Mouse (Mus musculus): ENCODE measurements around the gene Ccsap. TPM values are rescaled to one million over a fixed set of nuclear protein-coding genes. Genes with fewer than 3 reads are reported as not detected.

Ccsap gene
- polyA plus RNA-seq, 1 experiment from 2014 or later = 7.1 TPM

DNA sequence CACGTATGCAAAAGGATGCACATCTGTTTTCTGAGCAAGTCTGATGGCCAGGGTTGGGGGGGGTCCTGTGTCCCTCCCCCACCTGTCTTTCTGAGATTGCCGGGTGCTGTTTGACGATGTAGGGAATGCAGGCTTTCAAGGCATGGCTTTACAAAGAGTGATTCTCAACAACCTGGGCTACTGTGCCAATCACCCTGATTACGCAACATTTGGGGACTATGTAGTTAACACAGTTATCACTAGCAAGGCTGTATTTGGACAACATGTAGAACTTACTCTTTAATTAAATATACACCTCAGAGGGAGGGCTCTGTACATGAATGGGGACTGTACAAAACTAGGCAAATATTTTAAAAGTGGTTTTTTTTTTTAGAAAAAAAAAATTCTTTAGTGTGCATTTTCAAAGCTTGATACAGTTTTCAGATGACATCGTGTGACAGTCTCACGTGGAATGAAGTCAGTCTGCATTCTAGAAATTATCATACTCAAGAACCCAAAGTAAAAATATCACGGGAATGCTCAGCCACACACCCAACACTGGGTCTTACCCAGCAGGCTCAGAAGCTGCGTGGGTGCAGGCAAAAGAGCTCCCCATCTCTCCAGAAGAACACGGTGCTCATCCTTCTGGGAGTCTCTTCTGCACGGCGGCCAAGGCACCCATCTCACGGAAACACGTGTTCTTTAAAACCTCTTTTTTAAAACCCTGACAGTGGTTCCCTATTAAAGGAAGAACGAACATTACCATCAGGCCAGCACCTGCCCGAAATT, 19.2 kb downstream of the Ccsap start:
- WGBS = 95% methylated on average over 15 of the region's 15 CpGs

DNA sequence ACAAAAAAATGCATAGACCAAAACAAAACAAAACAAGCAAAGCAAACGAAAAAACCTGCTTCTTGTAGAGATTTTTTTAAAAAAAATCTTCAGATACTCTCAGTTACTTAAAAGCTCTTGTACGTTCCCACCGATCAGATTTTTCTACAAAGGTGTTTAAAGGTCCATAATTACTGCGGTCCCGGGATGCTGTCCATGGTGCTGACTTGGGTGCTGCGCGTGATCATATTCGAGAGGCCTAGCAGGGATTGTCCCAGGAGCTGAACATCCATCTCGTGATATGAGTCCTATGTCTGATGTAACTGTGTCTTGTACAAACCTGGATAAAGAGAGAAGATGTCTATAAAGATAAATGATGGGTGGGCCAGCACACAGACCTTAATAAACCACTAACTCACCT, 21.5 kb downstream of the Ccsap start:
- peak; percentile 40 for DNase-seq (ENCODE audit: low spot score)
- no peak for ATAC-seq (ENCODE audit: low FRiP score)
- no peaks in the 10 kb centered on the region for H3K4me1 ChIP-seq (replicated peaks; ENCODE audit: control insufficient read depth, insufficient read depth, low read length)
- WGBS = 83% methylated on average over 9 of the region's 9 CpGs
- H3K9me3 ChIP-seq (ENCODE audit: control insufficient read depth, low read length) = no peaks in the 10 kb centered on the region
- no peak overlapping the region for H3K4me2 ChIP-seq (replicated peaks; ENCODE audit: low read depth, low read length)
- H3K4me3 ChIP-seq (ENCODE audit: low read depth, low read length) = no peak overlapping the region
- no peak overlapping the region for H3K27ac ChIP-seq (ENCODE audit: low read depth, low read length)
- 0 out of 2 replicates have a peak, but pooled peaks cover 4% of the 10 kb centered on the region for H3K36me3 ChIP-seq (ENCODE audit: control insufficient read depth, insufficient read depth, low read length)
- no peak overlapping the region for H3K9ac ChIP-seq (ENCODE audit: low read depth, low read length)
- no peaks in the 10 kb centered on the region for H3K27me3 ChIP-seq (ENCODE audit: control insufficient read depth, insufficient read depth, low read length)

More for the DNA sequence above, 19.2 kb downstream of the Ccsap start:
- Histone ChIP-seq H3K4me3 (ENCODE audit: low read depth, low read length) (no peak overlapping the region), H3K36me3 (ENCODE audit: control insufficient read depth, insufficient read depth, low read length) (no peaks in the 10 kb centered on the region), H3K27me3 (ENCODE audit: control insufficient read depth, insufficient read depth, low read length) (no peaks in the 10 kb centered on the region), H3K9ac (ENCODE audit: low read depth, low read length) (no peak overlapping the region), H3K4me1 (replicated peaks; ENCODE audit: control insufficient read depth, insufficient read depth, low read length) (no peaks in the 10 kb centered on the region), H3K27ac (ENCODE audit: low read depth, low read length) (no peak overlapping the region), H3K9me3 (ENCODE audit: control insufficient read depth, low read length) (no peaks in the 10 kb centered on the region), H3K4me2 (replicated peaks; ENCODE audit: low read depth, low read length) (no peak overlapping the region)
- no peak for ATAC-seq (ENCODE audit: low FRiP score)
- DNase-seq (ENCODE audit: low spot score) = no peak

- no peak overlapping the region for H3K4me3 ChIP-seq (ENCODE audit: low read depth, low read length)
- no peak overlapping the region for H3K27ac ChIP-seq (ENCODE audit: low read depth, low read length)
- H3K36me3 ChIP-seq (ENCODE audit: control insufficient read depth, insufficient read depth, low read length) = peaks cover 8% of the 10 kb centered on the region; the same call in 1 of the 2 replicates
- H3K27me3 ChIP-seq (ENCODE audit: control insufficient read depth, insufficient read depth, low read length) = no peaks in the 10 kb centered on the region
- H3K4me1 ChIP-seq (replicated peaks; ENCODE audit: control insufficient read depth, insufficient read depth, low read length) = no peaks in the 10 kb centered on the region
- no peaks in the 10 kb centered on the region for H3K9me3 ChIP-seq (ENCODE audit: control insufficient read depth, low read length)
- H3K9ac ChIP-seq (ENCODE audit: low read depth, low read length) = no peak overlapping the region
- H3K4me2 ChIP-seq (replicated peaks; ENCODE audit: low read depth, low read length) = no peak overlapping the region
- DNase-seq (ENCODE audit: low spot score) = no peak
- 89% methylated on average over 6 of the region's 6 CpGs for WGBS
- ATAC-seq (ENCODE audit: low FRiP score) = no peak
These were observed 23.7 kb downstream of the Ccsap start for GRCm38 (mm10) chr8:123836354-123836753.

DNA sequence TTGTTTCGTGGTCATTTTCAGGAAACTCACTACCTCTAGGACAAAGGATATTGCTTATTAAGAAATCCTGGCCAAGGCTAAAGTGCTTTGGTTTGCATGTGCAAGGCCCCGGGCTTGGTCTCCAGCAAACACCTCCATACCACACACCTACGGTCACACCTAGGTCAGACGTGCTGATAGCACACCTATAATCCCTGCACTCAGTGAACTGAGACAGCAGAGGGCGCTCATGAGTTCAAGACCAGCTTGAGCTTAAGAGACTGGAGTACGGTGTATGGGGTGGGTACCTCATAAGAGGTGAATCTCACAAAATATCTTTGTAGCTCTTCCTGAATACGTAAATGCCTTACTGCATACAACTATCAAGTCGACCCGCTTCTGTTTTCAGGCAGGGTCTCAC, 24.6 kb downstream of the Ccsap start:
- peak; percentile 77 for DNase-seq (ENCODE audit: low spot score)
- Histone ChIP-seq H3K9me3 (ENCODE audit: control insufficient read depth, low read length) (no peaks in the 10 kb centered on the region), H3K36me3 (ENCODE audit: control insufficient read depth, insufficient read depth, low read length) (peaks cover 8% of the 10 kb centered on the region; the same call in 1 of the 2 replicates), H3K9ac (ENCODE audit: low read depth, low read length) (no peak overlapping the region), H3K27me3 (ENCODE audit: control insufficient read depth, insufficient read depth, low read length) (no peaks in the 10 kb centered on the region), H3K4me1 (replicated peaks; ENCODE audit: control insufficient read depth, insufficient read depth, low read length) (no peaks in the 10 kb centered on the region), H3K4me2 (replicated peaks; ENCODE audit: low read depth, low read length) (no peak overlapping the region), H3K27ac (ENCODE audit: low read depth, low read length) (no peak overlapping the region), H3K4me3 (ENCODE audit: low read depth, low read length) (no peak overlapping the region)
- no peak for ATAC-seq (ENCODE audit: low FRiP score)
- 60% methylated on average over 9 of the region's 9 CpGs for WGBS

DNA sequence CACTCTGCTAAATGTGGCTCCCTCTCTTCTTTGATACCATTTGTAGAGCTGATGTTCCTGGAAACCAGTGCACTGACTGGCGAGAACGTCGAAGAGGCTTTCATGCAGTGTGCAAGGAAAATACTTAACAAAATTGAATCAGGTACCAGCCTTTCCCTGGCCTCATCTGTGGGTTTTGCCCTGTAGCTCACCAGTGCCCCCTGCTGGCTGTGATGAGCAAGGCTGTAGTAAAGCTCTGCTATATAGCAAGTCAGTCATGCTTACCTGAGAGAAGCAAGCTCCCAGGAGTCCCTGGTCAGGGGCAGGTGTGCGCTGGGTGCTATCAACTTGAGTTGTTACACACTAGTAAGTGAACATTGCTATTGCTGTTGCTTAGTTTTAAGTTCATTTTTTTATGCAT, 27.3 kb downstream of the Ccsap start:
- Histone ChIP-seq H3K27ac (ENCODE audit: low read depth, low read length) (no peak overlapping the region), H3K9me3 (ENCODE audit: control insufficient read depth, low read length) (no peaks in the 10 kb centered on the region), H3K4me3 (ENCODE audit: low read depth, low read length) (no peak overlapping the region), H3K9ac (ENCODE audit: low read depth, low read length) (no peak overlapping the region), H3K4me1 (replicated peaks; ENCODE audit: control insufficient read depth, insufficient read depth, low read length) (no peaks in the 10 kb centered on the region), H3K4me2 (replicated peaks; ENCODE audit: low read depth, low read length) (no peak overlapping the region), H3K27me3 (ENCODE audit: control insufficient read depth, insufficient read depth, low read length) (no peaks in the 10 kb centered on the region), H3K36me3 (ENCODE audit: control insufficient read depth, insufficient read depth, low read length) (peaks cover 8% of the 10 kb centered on the region; the same call in 1 of the 2 replicates)
- 95% methylated on average over 4 of the region's 4 CpGs for WGBS
- DNase-seq (ENCODE audit: low spot score) (peak; percentile 23), ATAC-seq (ENCODE audit: low FRiP score) (no peak)

DNA sequence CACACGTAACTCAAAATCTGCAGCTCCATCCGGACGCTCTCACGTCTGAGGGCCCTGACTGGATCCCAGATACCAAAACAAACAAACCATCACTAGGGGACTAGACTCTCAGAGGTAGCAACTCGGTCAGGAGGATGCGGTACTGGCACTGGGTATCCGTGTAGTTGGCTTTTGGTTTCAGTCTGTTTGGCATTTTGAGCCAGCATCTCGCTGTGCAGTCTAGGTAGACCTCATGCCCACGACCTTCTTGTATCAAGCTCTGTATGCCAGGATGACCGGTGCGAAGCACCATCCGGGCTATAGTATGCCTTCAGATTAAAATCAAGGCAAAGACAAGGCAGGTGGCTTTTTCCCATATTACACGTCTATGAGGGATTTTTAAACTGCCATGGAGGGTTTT, 32.5 kb downstream of the Ccsap start:
- no peaks in the 10 kb centered on the region for H3K27me3 ChIP-seq (ENCODE audit: control insufficient read depth, insufficient read depth, low read length)
- H3K4me3 ChIP-seq (ENCODE audit: low read depth, low read length) = no peak overlapping the region
- H3K27ac ChIP-seq (ENCODE audit: low read depth, low read length) = no peak overlapping the region
- H3K4me2 ChIP-seq (replicated peaks; ENCODE audit: low read depth, low read length) = no peak overlapping the region
- ATAC-seq (ENCODE audit: low FRiP score) (no peak), DNase-seq (ENCODE audit: low spot score) (no peak)
- WGBS = 91% methylated on average over 13 of the region's 13 CpGs
- no peak overlapping the region for H3K9ac ChIP-seq (ENCODE audit: low read depth, low read length)
- H3K9me3 ChIP-seq (ENCODE audit: control insufficient read depth, low read length) = no peaks in the 10 kb centered on the region
- H3K4me1 ChIP-seq (replicated peaks; ENCODE audit: control insufficient read depth, insufficient read depth, low read length) = no peaks in the 10 kb centered on the region; the same call in 1 of the 2 replicates
- H3K36me3 ChIP-seq (ENCODE audit: control insufficient read depth, insufficient read depth, low read length) = 0 out of 2 replicates have a peak, but pooled peaks cover 2% of the 10 kb centered on the region

- Histone ChIP-seq H3K9ac (ENCODE audit: low read depth, low read length) (no peak overlapping the region), H3K9me3 (ENCODE audit: control insufficient read depth, low read length) (no peaks in the 10 kb centered on the region), H3K36me3 (ENCODE audit: control insufficient read depth, insufficient read depth, low read length) (0 out of 2 replicates have a peak, but pooled peaks cover 2% of the 10 kb centered on the region), H3K27me3 (ENCODE audit: control insufficient read depth, insufficient read depth, low read length) (no peaks in the 10 kb centered on the region), H3K4me2 (replicated peaks; ENCODE audit: low read depth, low read length) (no peak overlapping the region), H3K27ac (ENCODE audit: low read depth, low read length) (no peak overlapping the region), H3K4me3 (ENCODE audit: low read depth, low read length) (no peak overlapping the region), H3K4me1 (replicated peaks; ENCODE audit: control insufficient read depth, insufficient read depth, low read length) (no peaks in the 10 kb centered on the region; the same call in 1 of the 2 replicates)
- ATAC-seq (ENCODE audit: low FRiP score) = no peak
- DNase-seq (ENCODE audit: low spot score) = no peak
- WGBS = 93% methylated on average over 7 of the region's 7 CpGs
These were observed 33.3 kb downstream of the Ccsap start for GRCm38 (mm10) chr8:123826758-123827157.

- ATAC-seq (ENCODE audit: low FRiP score) = no peak
- WGBS = 61% methylated on average over 9 of the region's 9 CpGs
- Histone ChIP-seq H3K4me1 (replicated peaks; ENCODE audit: control insufficient read depth, insufficient read depth, low read length) (no peaks in the 10 kb centered on the region; the same call in 1 of the 2 replicates), H3K4me3 (ENCODE audit: low read depth, low read length) (no peak overlapping the region), H3K27ac (ENCODE audit: low read depth, low read length) (no peak overlapping the region), H3K4me2 (replicated peaks; ENCODE audit: low read depth, low read length) (no peak overlapping the region), H3K9me3 (ENCODE audit: control insufficient read depth, low read length) (no peaks in the 10 kb centered on the region), H3K9ac (ENCODE audit: low read depth, low read length) (no peak overlapping the region), H3K27me3 (ENCODE audit: control insufficient read depth, insufficient read depth, low read length) (no peaks in the 10 kb centered on the region), H3K36me3 (ENCODE audit: control insufficient read depth, insufficient read depth, low read length) (no peaks in the 10 kb centered on the region)
- peak; percentile 51 for DNase-seq (ENCODE audit: low spot score)
These were observed 34.0 kb downstream of the Ccsap start for GRCm38 (mm10) chr8:123826001-123826400.

DNA sequence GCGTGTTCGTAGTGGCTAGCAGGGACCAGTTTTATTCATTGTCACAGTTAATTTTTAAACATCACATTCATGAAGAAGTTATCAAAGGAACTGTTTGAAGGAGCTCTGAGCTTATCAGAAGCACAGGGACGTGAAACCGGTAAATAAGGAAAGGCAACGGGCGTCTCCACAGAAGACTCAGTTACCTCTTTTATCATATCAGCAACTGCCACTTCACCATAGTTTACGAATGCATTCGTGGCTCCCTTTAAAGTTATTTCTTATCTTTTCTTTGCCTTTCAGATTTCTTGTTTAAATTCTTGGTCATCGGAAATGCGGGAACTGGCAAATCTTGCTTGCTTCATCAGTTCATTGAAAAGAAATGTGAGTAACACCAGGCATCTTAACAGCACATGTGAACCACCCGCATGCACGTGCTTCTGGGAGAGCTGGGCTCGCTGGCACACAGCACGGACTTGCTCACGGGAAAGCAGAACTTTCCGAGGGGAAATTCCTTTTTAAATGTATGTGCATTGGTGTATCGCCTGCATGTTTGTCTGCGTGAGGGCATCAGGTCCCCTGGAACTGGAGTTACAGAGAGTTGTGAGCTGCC, 36.4 kb downstream of the Ccsap start:
- Histone ChIP-seq H3K9me3 (ENCODE audit: control insufficient read depth, low read length) (no peaks in the 10 kb centered on the region), H3K4me1 (replicated peaks; ENCODE audit: control insufficient read depth, insufficient read depth, low read length) (no peaks in the 10 kb centered on the region; the same call in 1 of the 2 replicates), H3K4me3 (ENCODE audit: low read depth, low read length) (no peak overlapping the region), H3K4me2 (replicated peaks; ENCODE audit: low read depth, low read length) (no peak overlapping the region), H3K27ac (ENCODE audit: low read depth, low read length) (no peak overlapping the region), H3K9ac (ENCODE audit: low read depth, low read length) (no peak overlapping the region), H3K36me3 (ENCODE audit: control insufficient read depth, insufficient read depth, low read length) (no peaks in the 10 kb centered on the region), H3K27me3 (ENCODE audit: control insufficient read depth, insufficient read depth, low read length) (no peaks in the 10 kb centered on the region)
- ATAC-seq (ENCODE audit: low FRiP score) = no peak
- no peak for DNase-seq (ENCODE audit: low spot score)
- WGBS = 95% methylated on average over 18 of the region's 18 CpGs

Data from hindbrain, embryonic 11.5 days (tissue).